Mouse (Mus musculus): ENCODE data around the gene Nr4a3. TPM values are rescaled to one million over a fixed set of nuclear protein-coding genes. Genes with fewer than 3 reads are reported as not detected.

Nr4a3 gene
- polyA plus RNA-seq, 1 experiment from 2014 or later, result not detected

DNA sequence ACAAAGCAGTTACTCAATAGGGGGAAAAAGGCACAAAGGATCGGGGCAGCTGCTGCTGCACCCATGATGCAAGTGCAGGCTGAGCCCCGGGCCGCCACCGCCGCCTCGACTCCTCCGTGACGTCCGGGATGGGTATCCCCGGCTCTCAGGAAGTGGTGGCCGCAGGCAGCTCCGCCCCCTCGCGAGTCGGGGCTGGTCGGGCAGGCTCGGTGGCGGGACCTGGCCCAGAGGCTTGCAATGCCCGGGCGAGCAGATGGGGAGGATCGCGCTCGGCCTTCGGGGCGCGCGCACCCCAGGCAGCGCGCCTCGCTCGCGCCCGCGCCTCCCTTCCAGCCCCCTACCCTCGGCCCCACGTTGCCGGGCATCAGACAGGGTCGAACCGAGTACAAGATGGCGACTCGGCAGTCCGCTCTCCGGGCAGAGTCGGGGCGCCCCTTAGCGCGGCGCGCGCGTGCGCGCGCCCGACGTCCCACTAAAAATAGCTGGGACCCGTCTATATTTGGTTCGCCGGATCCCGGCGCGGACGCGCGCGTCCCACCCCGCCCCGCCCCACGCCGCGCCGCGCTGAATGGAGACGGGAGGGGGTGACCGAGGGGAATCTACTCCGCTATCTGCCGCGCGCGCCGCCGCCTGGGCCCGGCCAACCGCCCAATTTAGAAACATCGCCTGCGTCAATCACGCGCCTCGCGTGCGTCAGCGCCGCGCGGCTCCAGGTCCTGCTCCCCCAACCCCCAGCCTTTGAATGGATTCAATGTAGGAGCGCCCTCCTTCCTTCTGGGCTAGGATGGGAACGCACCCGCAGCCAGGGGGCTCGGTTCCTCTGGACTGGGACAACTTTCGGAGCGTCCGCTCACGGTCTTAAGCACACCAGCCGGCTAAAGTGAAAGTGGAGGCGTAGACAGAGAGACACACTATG is 1.9 kb upstream of the Nr4a3 start:
- H3K27me3 ChIP-seq, result peaks cover 49% of the 10 kb centered on the region
- WGBS (ENCODE audit: insufficient replicate concordance), result under 1% methylated on average over 96 of the region's 105 CpGs
- peak; percentile 85 for ATAC-seq (ENCODE audit: low read depth)
- no peaks in the 10 kb centered on the region for H3K36me3 ChIP-seq
- H3K9ac ChIP-seq, result peak overlapping the region; percentile 79
- peaks cover 48% of the 10 kb centered on the region for H3K4me1 ChIP-seq (replicated peaks)
- H3K27ac ChIP-seq, result peak overlapping the region; percentile 76
- no peaks in the 10 kb centered on the region for H3K9me3 ChIP-seq (replicated peaks)
- H3K4me3 ChIP-seq (replicated peaks), result peak overlapping the region; percentile 65
- H3K4me2 ChIP-seq, result peak overlapping the region; percentile 96
- peak; percentile 78 for DNase-seq

DNA sequence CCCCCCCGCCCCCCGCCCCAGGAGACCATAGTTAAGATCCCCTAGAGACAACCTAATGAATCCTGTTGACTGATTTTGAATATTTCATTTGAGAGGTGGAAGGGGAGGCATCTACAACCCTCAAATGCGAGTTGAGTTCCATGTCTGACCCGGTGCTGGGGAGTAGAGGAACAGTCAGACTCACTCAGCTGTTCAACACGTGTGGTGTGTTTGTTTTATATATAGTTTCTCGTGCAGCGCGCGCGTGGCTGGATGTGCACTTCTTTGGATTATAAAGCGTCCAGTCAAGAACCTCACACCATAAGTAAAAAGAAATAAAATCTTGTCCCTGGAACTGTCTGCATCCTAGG is 837 bp upstream of the Nr4a3 start:
- H3K27ac ChIP-seq, result peak overlapping the region; percentile 19; the same call in 1 of the 2 replicates
- no peaks in the 10 kb centered on the region for H3K36me3 ChIP-seq
- H3K4me3 ChIP-seq (replicated peaks), result peak overlapping the region; percentile 65
- ATAC-seq (ENCODE audit: low read depth), result no peak
- peak overlapping the region; percentile 96 for H3K4me2 ChIP-seq
- H3K9me3 ChIP-seq (replicated peaks), result no peaks in the 10 kb centered on the region
- peak overlapping the region; percentile 79 for H3K9ac ChIP-seq
- H3K4me1 ChIP-seq (replicated peaks), result peaks cover 53% of the 10 kb centered on the region
- under 1% methylated on average over 11 of the region's 11 CpGs for WGBS (ENCODE audit: insufficient replicate concordance)
- H3K27me3 ChIP-seq, result peaks cover 60% of the 10 kb centered on the region
- no peak for DNase-seq

DNA sequence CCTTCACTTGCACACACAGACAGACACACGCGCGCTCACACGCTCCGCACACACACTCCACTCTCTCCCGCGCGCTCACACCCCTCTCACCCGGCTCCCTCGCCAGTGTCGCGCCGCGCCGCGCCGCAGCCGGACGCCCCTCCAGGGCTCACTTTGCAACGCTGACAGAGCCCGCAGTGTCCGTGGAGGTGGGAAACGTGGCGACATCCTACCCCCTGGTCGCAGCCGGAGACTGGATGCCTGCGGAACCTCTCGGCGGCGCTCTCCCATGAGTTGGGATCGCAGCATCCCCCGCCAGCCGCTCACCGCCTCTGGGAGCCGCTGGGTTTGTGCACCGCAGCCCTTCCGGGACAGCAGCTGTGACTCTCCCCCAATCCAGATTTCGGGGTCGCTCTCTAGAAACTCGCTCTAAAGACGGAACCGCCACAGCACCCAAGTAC is 348 bp downstream of the Nr4a3 start:
- DNase-seq (no peak), ATAC-seq (ENCODE audit: low read depth) (peak; percentile 1; the same call in 1 of the 2 replicates)
- WGBS (ENCODE audit: insufficient replicate concordance), result under 1% methylated on average over 42 of the region's 42 CpGs
- Histone ChIP-seq H3K27me3 (peaks cover 72% of the 10 kb centered on the region), H3K27ac (no peak overlapping the region), H3K4me1 (replicated peaks) (peaks cover 53% of the 10 kb centered on the region), H3K4me2 (peak overlapping the region; percentile 96), H3K4me3 (replicated peaks) (peak overlapping the region; percentile 65), H3K9me3 (replicated peaks) (no peaks in the 10 kb centered on the region), H3K9ac (peak overlapping the region; percentile 79), H3K36me3 (no peaks in the 10 kb centered on the region)

- H3K9ac ChIP-seq, result peak overlapping the region; percentile 79
- H3K4me3 ChIP-seq (replicated peaks), result peak overlapping the region; percentile 65
- H3K4me2 ChIP-seq, result peak overlapping the region; percentile 96
- no peak overlapping the region for H3K27ac ChIP-seq
- H3K9me3 ChIP-seq (replicated peaks), result no peaks in the 10 kb centered on the region
- DNase-seq (no peak), ATAC-seq (ENCODE audit: low read depth) (no peak)
- no peaks in the 10 kb centered on the region for H3K36me3 ChIP-seq
- under 1% methylated on average over 39 of the region's 39 CpGs for WGBS (ENCODE audit: insufficient replicate concordance)
- peaks cover 53% of the 10 kb centered on the region for H3K4me1 ChIP-seq (replicated peaks)
- H3K27me3 ChIP-seq, result peaks cover 74% of the 10 kb centered on the region
Measured at GRCm38 (mm10) chr4:48045721-48046460, 938 bp downstream of the Nr4a3 start.

DNA sequence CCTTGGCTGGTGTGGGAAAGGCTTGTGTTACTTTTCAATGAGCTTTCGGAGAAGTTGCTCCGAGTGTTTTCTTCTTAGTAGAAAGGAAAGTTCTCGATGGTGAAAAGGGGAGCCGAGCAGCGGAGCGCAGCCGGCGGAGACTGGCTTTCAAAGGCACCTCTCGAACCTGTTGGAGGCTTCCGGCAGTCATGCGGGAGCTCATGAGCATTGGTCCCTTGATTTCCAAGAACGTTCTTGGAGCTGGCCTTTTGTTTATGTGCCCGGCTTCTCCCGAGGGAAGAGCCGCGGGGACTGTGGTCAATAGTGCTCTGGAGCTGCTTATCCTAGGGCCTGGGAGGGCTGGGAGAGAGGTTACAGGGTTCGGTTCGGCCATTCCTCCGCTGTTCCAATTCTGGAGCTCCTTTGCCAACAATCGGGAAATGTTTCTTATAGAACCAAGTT is 1.5 kb downstream of the Nr4a3 start:
- no peaks in the 10 kb centered on the region for H3K36me3 ChIP-seq
- 1% methylated on average over 20 of the region's 20 CpGs for WGBS (ENCODE audit: insufficient replicate concordance)
- peak overlapping the region; percentile 65 for H3K4me3 ChIP-seq (replicated peaks)
- DNase-seq (no peak), ATAC-seq (ENCODE audit: low read depth) (no peak)
- H3K9ac ChIP-seq, result no peak overlapping the region
- peaks cover 53% of the 10 kb centered on the region for H3K4me1 ChIP-seq (replicated peaks)
- no peaks in the 10 kb centered on the region for H3K9me3 ChIP-seq (replicated peaks)
- H3K27ac ChIP-seq, result no peak overlapping the region
- H3K27me3 ChIP-seq, result peaks cover 79% of the 10 kb centered on the region
- peak overlapping the region; percentile 96 for H3K4me2 ChIP-seq

DNA sequence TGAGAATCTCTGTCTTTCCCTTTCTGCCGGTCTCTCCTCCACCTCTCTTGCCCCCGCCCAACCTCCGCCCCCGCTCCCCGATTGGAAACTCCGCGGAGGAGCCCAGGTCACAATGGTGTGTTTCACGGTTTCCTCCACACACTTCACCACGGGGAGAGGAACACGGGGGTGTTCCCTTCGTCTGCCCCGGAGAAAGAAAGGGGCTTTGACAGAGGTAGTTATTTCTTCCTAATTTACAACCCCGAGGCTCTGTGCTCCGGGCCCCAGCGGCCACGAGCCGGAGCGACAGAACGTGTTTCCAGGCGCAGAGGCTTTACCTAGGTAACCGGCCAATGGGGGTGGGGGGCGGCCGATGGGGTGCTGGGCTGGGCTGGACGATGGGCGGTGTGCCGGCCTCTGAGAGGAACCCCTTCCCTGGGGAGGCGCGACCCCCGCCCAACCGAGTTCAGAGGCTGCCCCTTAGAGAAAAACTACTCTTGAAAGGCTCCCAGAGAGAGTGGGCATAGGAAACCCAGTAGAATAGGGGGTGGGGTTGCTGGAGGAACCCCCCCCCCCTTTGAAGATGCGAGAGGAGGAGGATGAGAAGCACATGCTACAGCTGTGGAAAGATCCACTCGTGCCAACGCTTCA is 2.3 kb downstream of the Nr4a3 start:
- Histone ChIP-seq H3K27ac (no peak overlapping the region), H3K36me3 (no peaks in the 10 kb centered on the region), H3K9me3 (replicated peaks) (no peaks in the 10 kb centered on the region), H3K4me2 (peak overlapping the region; percentile 96), H3K27me3 (peaks cover 82% of the 10 kb centered on the region), H3K9ac (no peak overlapping the region), H3K4me3 (replicated peaks) (peak overlapping the region; percentile 65), H3K4me1 (replicated peaks) (peaks cover 54% of the 10 kb centered on the region)
- under 1% methylated on average over 33 of the region's 33 CpGs for WGBS (ENCODE audit: insufficient replicate concordance)
- ATAC-seq (ENCODE audit: low read depth) (no peak), DNase-seq (no peak)

- no peak overlapping the region for H3K9ac ChIP-seq
- no peak for DNase-seq
- WGBS (ENCODE audit: insufficient replicate concordance), result 2% methylated on average over 30 of the region's 30 CpGs
- H3K27me3 ChIP-seq, result peaks cover 88% of the 10 kb centered on the region
- H3K36me3 ChIP-seq, result no peaks in the 10 kb centered on the region
- H3K4me1 ChIP-seq (replicated peaks), result peaks cover 51% of the 10 kb centered on the region
- no peaks in the 10 kb centered on the region for H3K9me3 ChIP-seq (replicated peaks)
- peak overlapping the region; percentile 65; the same call in 1 of the 2 replicates for H3K4me3 ChIP-seq (replicated peaks)
- peak overlapping the region; percentile 96 for H3K4me2 ChIP-seq
- ATAC-seq (ENCODE audit: low read depth), result no peak
- no peak overlapping the region for H3K27ac ChIP-seq
Measured at GRCm38 (mm10) chr4:48047766-48048371, 2.9 kb downstream of the Nr4a3 start.

DNA sequence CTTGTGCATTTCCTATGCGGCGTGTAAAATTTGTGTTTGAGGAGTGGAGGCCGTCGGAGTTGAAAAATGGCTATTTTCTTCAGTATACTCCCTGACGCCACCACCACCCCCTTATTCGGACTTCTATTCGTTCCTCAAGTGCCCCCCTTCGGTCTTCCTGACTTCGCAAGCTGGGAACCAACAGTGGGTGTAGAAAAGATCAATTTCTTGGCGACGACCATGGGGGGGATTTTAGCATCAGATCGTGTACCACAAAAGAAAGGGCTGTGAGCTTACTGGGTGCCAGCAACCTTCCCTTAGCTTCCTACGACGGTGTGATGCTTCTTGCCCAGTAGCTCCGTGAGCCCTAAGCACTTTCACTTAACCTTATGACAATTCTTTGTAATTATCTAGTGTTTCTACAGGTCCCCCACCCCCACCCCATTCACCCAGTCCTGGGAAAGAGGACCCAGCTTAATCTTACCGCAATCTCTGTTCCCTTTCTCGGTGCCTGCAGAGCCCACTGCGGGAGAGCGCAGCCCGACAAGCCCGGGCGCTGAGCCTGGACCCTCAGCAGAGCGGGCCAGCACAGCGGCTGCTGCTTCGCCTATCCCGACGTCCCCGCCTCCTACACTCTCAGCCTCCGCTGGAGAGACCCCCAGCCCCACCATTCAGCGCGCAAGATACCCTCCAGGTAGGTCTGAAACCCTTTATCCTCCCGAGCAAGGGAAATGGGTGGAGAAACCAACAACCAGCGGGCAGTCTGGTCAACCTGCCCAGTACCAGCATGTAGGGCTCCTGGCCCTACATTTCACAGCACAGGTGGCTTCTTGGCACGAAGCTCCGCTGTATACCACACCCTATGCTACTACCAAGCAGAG is 3.7 kb downstream of the Nr4a3 start:
- WGBS (ENCODE audit: insufficient replicate concordance), result 2% methylated on average over 35 of the region's 35 CpGs
- DNase-seq (no peak), ATAC-seq (ENCODE audit: low read depth) (no peak)
- Histone ChIP-seq H3K27ac (no peak overlapping the region), H3K9me3 (replicated peaks) (no peaks in the 10 kb centered on the region), H3K27me3 (peaks cover 96% of the 10 kb centered on the region), H3K9ac (no peak overlapping the region), H3K4me3 (replicated peaks) (peak overlapping the region; percentile 65; the same call in 1 of the 2 replicates), H3K4me2 (peak overlapping the region; percentile 96), H3K36me3 (no peaks in the 10 kb centered on the region), H3K4me1 (replicated peaks) (peaks cover 51% of the 10 kb centered on the region)

- Histone ChIP-seq H3K4me1 (replicated peaks) (peaks cover 39% of the 10 kb centered on the region), H3K4me3 (replicated peaks) (no peak overlapping the region), H3K4me2 (no peak overlapping the region), H3K36me3 (no peaks in the 10 kb centered on the region), H3K9me3 (replicated peaks) (no peaks in the 10 kb centered on the region), H3K27me3 (peaks cover 97% of the 10 kb centered on the region), H3K9ac (no peak overlapping the region), H3K27ac (no peak overlapping the region)
- WGBS (ENCODE audit: insufficient replicate concordance), result 45% methylated on average over 3 of the region's 3 CpGs
- DNase-seq (no peak), ATAC-seq (ENCODE audit: low read depth) (no peak)
Measured at GRCm38 (mm10) chr4:48050020-48050419, 5.1 kb downstream of the Nr4a3 start.

DNA sequence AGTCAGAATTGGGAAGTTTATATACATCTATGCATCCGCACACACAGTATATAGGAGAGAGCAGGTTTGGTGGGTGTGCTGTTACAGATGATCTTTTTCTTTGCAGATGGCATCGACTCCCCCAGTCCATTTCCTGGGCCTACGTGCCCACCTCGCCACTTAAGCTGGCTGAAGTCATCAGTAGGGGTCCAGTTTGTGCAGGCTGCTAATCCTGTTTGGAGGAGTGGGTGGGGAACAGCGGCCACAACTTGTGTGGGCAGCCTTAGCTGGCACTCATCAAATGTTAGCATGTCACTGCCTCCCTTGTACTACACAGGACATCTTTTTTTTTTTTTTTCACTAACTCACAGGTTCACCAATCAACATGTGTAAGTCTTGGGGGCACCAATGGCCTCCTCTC is 5.5 kb downstream of the Nr4a3 start:
- Histone ChIP-seq H3K4me1 (replicated peaks) (peaks cover 35% of the 10 kb centered on the region), H3K9me3 (replicated peaks) (no peaks in the 10 kb centered on the region), H3K9ac (no peak overlapping the region), H3K4me2 (no peak overlapping the region), H3K36me3 (no peaks in the 10 kb centered on the region), H3K4me3 (replicated peaks) (no peak overlapping the region), H3K27ac (no peak overlapping the region), H3K27me3 (peaks cover 93% of the 10 kb centered on the region)
- DNase-seq (no peak), ATAC-seq (ENCODE audit: low read depth) (no peak)
- WGBS (ENCODE audit: insufficient replicate concordance), result 34% methylated on average over 5 of the region's 5 CpGs
